Mouse (Mus musculus): Measurements from ENCODE around the gene Flt1. TPM values are rescaled to one million over a fixed set of nuclear protein-coding genes. Genes with fewer than 3 reads are reported as not detected.
A peak's percentile ranks its signal among the peaks of the same experiment; 100 is the strongest.

The Flt1 gene
- 2.0 TPM in 2 replicates for polyA plus RNA-seq (2012; rRNA removed)

DNA sequence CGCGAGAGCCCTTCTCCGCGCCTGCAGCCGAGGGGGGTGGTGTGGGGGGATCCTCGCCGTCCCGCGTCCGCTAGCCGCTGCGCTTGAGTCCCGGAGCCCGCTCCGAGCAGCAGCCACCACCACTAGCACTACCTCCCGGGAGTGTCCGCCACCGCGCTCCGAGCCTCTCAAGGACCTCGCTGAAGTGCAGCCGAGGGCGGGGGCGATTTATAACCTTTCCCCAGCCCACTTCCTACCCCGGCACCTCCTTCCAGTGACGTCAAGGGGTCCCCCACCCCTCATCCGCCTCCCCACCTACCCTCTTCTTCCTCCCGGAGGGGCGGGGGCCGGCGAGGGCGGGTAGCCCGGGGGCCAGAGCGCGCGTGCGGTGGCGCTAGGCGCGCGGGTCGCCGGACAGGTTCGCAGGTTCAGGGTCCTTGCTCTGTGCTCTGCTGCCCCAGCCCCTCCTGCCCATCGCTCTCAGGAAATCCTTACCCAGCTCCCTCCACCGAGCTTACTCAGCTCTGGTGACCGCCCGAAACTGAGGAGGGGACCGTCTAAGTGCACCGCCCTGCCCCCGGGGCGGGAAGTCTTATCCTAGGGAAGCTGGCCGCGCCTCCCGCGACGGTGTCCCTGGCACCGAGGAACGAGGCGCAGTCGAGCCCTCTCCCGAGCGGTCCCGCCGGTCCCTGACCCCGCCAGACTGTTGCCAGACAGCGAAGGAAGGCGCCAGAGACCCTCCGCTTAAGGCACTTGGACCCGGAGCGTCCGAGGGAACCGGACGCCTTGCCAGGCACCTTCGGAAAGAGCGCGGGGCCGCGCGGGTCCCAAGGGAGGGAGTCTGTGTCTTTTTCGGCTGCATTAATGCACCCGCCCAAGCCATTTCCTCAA lies at the start of gene Flt1:
Flt1 (minus strand) TSS at position 181 of the 870 bp plus-strand sequence.
- Histone ChIP-seq H3K27me3 (ENCODE audit: control insufficient read depth, insufficient read depth, low read length) (peaks cover 13% of the 10 kb centered on the region), H3K4me3 (ENCODE audit: control insufficient read depth, insufficient read depth, low read length) (0 out of 2 replicates have a peak within 1 kb of the TSS, but pooled peaks have one; percentile 7), H3K36me3 (ENCODE audit: control insufficient read depth, insufficient read depth, low read length) (no peaks in the 10 kb centered on the region), H3K4me1 (replicated peaks; ENCODE audit: control insufficient read depth, insufficient read depth, low read length) (0 out of 2 replicates have a peak, but pooled peaks cover 2% of the 10 kb centered on the region), H3K27ac (ENCODE audit: control insufficient read depth, insufficient read depth, low read length) (no peak within 1 kb of the TSS)
- TF ChIP-seq POLR2A (IDR thresholded peaks at IDR 0.05; ENCODE audit: control insufficient read depth, extremely low read depth, insufficient read depth, low read length, poor library complexity) (no peak), CTCF (IDR thresholded peaks at IDR 0.05; ENCODE audit: borderline replicate concordance, control insufficient read depth, extremely low read depth, insufficient read depth, low read length, poor library complexity) (no peak)
- 2% methylated on average over 82 of the region's 82 CpGs for WGBS
- DNase-seq: peak; percentile 2

DNA sequence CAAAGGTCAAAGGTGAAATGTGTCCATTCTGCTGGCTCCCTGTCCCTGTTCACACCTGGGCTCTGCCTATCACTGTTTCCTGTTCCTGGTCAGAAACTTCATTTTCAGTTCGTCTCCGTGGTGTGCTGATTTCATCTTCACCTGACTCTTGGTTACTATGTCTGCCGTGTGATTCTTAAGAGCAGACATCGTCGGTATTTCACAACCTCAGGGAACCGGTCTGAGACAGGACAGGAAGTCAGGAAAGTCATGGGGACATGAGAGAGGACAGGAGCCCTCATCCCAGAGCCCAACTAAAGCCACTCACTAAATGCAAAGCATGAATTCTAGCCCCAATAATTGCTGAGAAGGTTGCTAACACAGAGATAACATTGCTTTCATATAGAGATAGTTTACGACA lies 49.4 kb upstream of the Flt1 start:
- DNase-seq: no peak
- no peaks in the 10 kb centered on the region for H3K36me3 ChIP-seq (ENCODE audit: control insufficient read depth, insufficient read depth, low read length)
- TF ChIP-seq POLR2A (IDR thresholded peaks at IDR 0.05; ENCODE audit: control insufficient read depth, extremely low read depth, insufficient read depth, low read length, poor library complexity) (no peak), CTCF (IDR thresholded peaks at IDR 0.05; ENCODE audit: borderline replicate concordance, control insufficient read depth, extremely low read depth, insufficient read depth, low read length, poor library complexity) (no peak)
- no peak overlapping the region for H3K27ac ChIP-seq (ENCODE audit: control insufficient read depth, insufficient read depth, low read length)
- WGBS: 35% methylated on average over 7 of the region's 7 CpGs
- H3K4me1 ChIP-seq (replicated peaks; ENCODE audit: control insufficient read depth, insufficient read depth, low read length): no peaks in the 10 kb centered on the region
- H3K27me3 ChIP-seq (ENCODE audit: control insufficient read depth, insufficient read depth, low read length): no peaks in the 10 kb centered on the region
- no peak overlapping the region for H3K4me3 ChIP-seq (ENCODE audit: control insufficient read depth, insufficient read depth, low read length)

DNA sequence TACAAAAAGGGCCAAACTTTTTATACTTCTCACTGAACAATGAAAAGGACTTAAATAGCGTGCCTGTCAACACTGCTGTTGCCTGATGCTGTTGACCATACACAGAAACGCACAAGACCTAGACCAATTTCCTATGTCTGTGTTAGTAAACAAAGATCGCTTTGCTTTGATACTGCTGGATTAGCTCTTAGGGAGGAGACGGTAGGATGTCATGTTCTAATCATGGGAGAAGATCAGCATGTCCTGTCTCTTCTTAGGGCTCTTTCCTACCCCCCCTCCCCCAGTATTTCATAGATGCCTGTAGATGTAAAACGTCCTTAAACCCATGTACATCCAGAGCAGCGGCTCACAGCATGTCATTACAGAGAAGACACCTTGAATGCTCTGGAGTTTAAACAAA lies 44.1 kb upstream of the Flt1 start:
- no peaks in the 10 kb centered on the region for H3K27me3 ChIP-seq (ENCODE audit: control insufficient read depth, insufficient read depth, low read length)
- DNase-seq: no peak
- 86% methylated on average over 6 of the region's 6 CpGs for WGBS
- H3K36me3 ChIP-seq (ENCODE audit: control insufficient read depth, insufficient read depth, low read length): no peaks in the 10 kb centered on the region
- TF ChIP-seq POLR2A (IDR thresholded peaks at IDR 0.05; ENCODE audit: control insufficient read depth, extremely low read depth, insufficient read depth, low read length, poor library complexity) (no peak), CTCF (IDR thresholded peaks at IDR 0.05; ENCODE audit: borderline replicate concordance, control insufficient read depth, extremely low read depth, insufficient read depth, low read length, poor library complexity) (no peak)
- H3K27ac ChIP-seq (ENCODE audit: control insufficient read depth, insufficient read depth, low read length): no peak overlapping the region
- H3K4me1 ChIP-seq (replicated peaks; ENCODE audit: control insufficient read depth, insufficient read depth, low read length): no peaks in the 10 kb centered on the region
- H3K4me3 ChIP-seq (ENCODE audit: control insufficient read depth, insufficient read depth, low read length): no peak overlapping the region

DNA sequence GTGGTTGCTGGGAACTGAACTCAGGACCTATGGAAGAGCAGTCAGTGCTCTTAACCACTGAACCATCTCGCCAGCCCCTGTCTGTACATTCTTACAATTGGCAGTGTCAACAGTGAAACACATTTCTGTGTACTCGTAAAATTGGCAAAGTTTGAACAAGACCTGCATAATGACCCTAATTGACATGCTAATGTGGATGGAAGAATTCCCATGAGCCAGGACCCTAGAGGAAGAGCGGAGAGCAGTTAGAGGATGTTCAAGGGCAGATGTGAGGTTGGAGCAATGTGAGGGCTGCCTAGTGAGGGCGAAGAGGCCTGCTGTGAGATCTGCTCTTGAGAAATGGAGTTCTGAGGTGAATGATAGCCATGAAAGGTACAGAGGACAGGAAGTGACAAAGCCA lies 38.2 kb upstream of the Flt1 start:
- H3K27me3 ChIP-seq (ENCODE audit: control insufficient read depth, insufficient read depth, low read length): no peaks in the 10 kb centered on the region
- H3K27ac ChIP-seq (ENCODE audit: control insufficient read depth, insufficient read depth, low read length): no peak overlapping the region
- no peak for TF ChIP-seq POLR2A (IDR thresholded peaks at IDR 0.05; ENCODE audit: control insufficient read depth, extremely low read depth, insufficient read depth, low read length, poor library complexity)
- TF ChIP-seq CTCF (IDR thresholded peaks at IDR 0.05; ENCODE audit: borderline replicate concordance, control insufficient read depth, extremely low read depth, insufficient read depth, low read length, poor library complexity): no peak
- no peaks in the 10 kb centered on the region for H3K36me3 ChIP-seq (ENCODE audit: control insufficient read depth, insufficient read depth, low read length)
- DNase-seq: no peak
- H3K4me3 ChIP-seq (ENCODE audit: control insufficient read depth, insufficient read depth, low read length): no peak overlapping the region
- H3K4me1 ChIP-seq (replicated peaks; ENCODE audit: control insufficient read depth, insufficient read depth, low read length): no peaks in the 10 kb centered on the region
- 96% methylated on average over 4 of the region's 4 CpGs for WGBS

DNA sequence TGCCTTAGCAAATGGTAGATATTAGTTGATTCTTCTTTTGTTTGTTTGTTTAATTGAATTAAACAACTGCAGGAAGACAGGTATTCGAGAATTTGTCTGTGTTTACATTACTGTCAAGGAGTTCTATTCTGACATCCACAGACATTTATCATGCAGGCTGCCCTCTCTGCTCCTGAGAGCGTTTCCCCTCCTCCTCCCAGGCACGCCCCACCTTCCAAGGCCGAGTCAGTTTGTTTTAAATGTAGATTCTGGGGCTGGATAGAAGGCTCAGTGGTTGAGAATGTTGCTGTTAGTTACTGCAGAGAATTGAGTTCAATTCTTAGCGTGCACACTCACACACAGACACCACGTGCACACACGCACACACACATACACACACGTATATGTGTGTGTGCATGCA lies 36.2 kb upstream of the Flt1 start:
- H3K4me1 ChIP-seq (replicated peaks; ENCODE audit: control insufficient read depth, insufficient read depth, low read length): peaks cover 7% of the 10 kb centered on the region; the same call in 1 of the 2 replicates
- H3K27ac ChIP-seq (ENCODE audit: control insufficient read depth, insufficient read depth, low read length): no peak overlapping the region
- H3K27me3 ChIP-seq (ENCODE audit: control insufficient read depth, insufficient read depth, low read length): no peaks in the 10 kb centered on the region
- 81% methylated on average over 8 of the region's 8 CpGs for WGBS
- DNase-seq: no peak
- H3K4me3 ChIP-seq (ENCODE audit: control insufficient read depth, insufficient read depth, low read length): no peak overlapping the region
- H3K36me3 ChIP-seq (ENCODE audit: control insufficient read depth, insufficient read depth, low read length): no peaks in the 10 kb centered on the region
- no peak for TF ChIP-seq POLR2A (IDR thresholded peaks at IDR 0.05; ENCODE audit: control insufficient read depth, extremely low read depth, insufficient read depth, low read length, poor library complexity)
- no peak for TF ChIP-seq CTCF (IDR thresholded peaks at IDR 0.05; ENCODE audit: borderline replicate concordance, control insufficient read depth, extremely low read depth, insufficient read depth, low read length, poor library complexity)

DNA sequence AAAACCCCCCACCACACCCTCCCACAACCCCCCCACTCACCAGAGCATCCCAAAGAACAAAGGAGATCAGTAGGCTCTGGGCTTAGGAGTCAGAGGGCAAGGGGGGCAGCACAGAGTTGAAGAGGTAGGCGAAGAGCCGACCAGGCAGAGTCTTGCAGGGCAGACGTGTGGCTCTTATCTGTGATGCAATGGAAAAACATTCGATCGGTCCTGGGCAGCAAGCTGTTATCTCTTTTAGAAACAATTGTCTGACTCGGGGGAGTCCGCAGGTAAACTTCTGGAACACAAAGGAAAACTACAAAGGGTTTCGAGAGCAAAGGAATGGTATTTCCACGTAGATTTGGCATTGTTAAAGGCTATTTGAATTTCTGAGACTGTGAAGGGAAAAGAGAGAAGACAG lies 35.5 kb upstream of the Flt1 start:
- WGBS: 76% methylated on average over 9 of the region's 9 CpGs
- TF ChIP-seq CTCF (IDR thresholded peaks at IDR 0.05; ENCODE audit: borderline replicate concordance, control insufficient read depth, extremely low read depth, insufficient read depth, low read length, poor library complexity) (no peak), POLR2A (IDR thresholded peaks at IDR 0.05; ENCODE audit: control insufficient read depth, extremely low read depth, insufficient read depth, low read length, poor library complexity) (no peak)
- no peaks in the 10 kb centered on the region for H3K27me3 ChIP-seq (ENCODE audit: control insufficient read depth, insufficient read depth, low read length)
- peaks cover 7% of the 10 kb centered on the region; the same call in 1 of the 2 replicates for H3K4me1 ChIP-seq (replicated peaks; ENCODE audit: control insufficient read depth, insufficient read depth, low read length)
- no peaks in the 10 kb centered on the region for H3K36me3 ChIP-seq (ENCODE audit: control insufficient read depth, insufficient read depth, low read length)
- no peak for DNase-seq
- no peak overlapping the region for H3K27ac ChIP-seq (ENCODE audit: control insufficient read depth, insufficient read depth, low read length)
- no peak overlapping the region for H3K4me3 ChIP-seq (ENCODE audit: control insufficient read depth, insufficient read depth, low read length)
